Mouse (Mus musculus) hindbrain, postnatal 0 days (tissue): Measurements from ENCODE around the gene St3gal6. TPM values are rescaled to one million over a fixed set of nuclear protein-coding genes. Genes with fewer than 3 reads are reported as not detected.
"Not testable (repeated sequence)": the region's sequence is repeated elsewhere in the genome, so short reads cannot be mapped to it uniquely, and the experiment has no call there.

Experiments
- ATAC-seq: fragments of 200-750 bp; cut with Nextera tagmentation; 2 replicates; pipeline ENCODE4 v1.8.0; 2017; ENCODE audit warnings: mild to moderate bottlenecking, moderate TSS enrichment, moderate library complexity
- DNase-seq: peaks from one replicate; pipeline ENCODE4 v3.0.0-alpha.2; 2015; ENCODE audit warnings: low spot score
- H3K27ac ChIP-seq: fragments of 300-500 bp; sonication (generic); 2 replicates; pipeline ENCODE4 v1.5.1; 2014; ENCODE audit warnings: mild to moderate bottlenecking
- H3K27me3 ChIP-seq: fragments of 300-500 bp; sonication (generic); 2 replicates; pipeline ENCODE4 v1.6.1; 2014; ENCODE audit warnings: low read length, mixed read lengths; ENCODE audit not compliant: insufficient read depth
- H3K36me3 ChIP-seq: fragments of 300-500 bp; sonication (generic); 2 replicates; pipeline ENCODE4 v1.6.1; 2014; ENCODE audit warnings: low read length, mixed read lengths; ENCODE audit not compliant: insufficient read depth
- H3K4me1 ChIP-seq: fragments of 300-500 bp; sonication (generic); 2 replicates; pipeline ENCODE4 v1.6.1; 2014; ENCODE audit warnings: antibody characterized with exemption, low read length, mixed read lengths; ENCODE audit not compliant: insufficient read depth
- H3K4me2 ChIP-seq: fragments of 300-500 bp; sonication (generic); 2 replicates; pipeline ENCODE4 v1.6.1; 2014; ENCODE audit warnings: low read depth, mild to moderate bottlenecking, low read length, moderate library complexity, mixed read lengths
- H3K4me3 ChIP-seq: fragments of 300-500 bp; sonication (generic); 2 replicates; pipeline ENCODE4 v1.5.1; 2014; ENCODE audit warnings: low read length
- H3K9ac ChIP-seq: fragments of 300-500 bp; sonication (generic); replicated peaks from 2 replicates; pipeline ENCODE4 v1.6.1; 2014; ENCODE audit warnings: mild to moderate bottlenecking, low read length, moderate library complexity, mixed read lengths
- H3K9me3 ChIP-seq: fragments of 300-500 bp; sonication (generic); 2 replicates; pipeline ENCODE4 v1.6.1; 2016; ENCODE audit warnings: low read length, mixed read lengths
- CTCF ChIP-seq: IDR thresholded peaks from 2 replicates; pipeline ENCODE4 v1.5.1; 2016; ENCODE audit warnings: antibody characterized with exemption, control low read depth, low read depth
- WGBS: fragments of 180-500 bp; shearing (Covaris S2); extraction: QIAGEN DNeasy Blood & Tissue Kit; methylation state at CpG from one replicate; pipeline ENCODE4 v1.1.7; 2014; 5-methylcytosine and 5-hydroxymethylcytosine counted together
- polyA plus RNA-seq: library from polyadenylated mRNA; unstranded; fragments of >200 nt; fragmentation: Nextera tagmentation; extraction: Ambion mirVana; gene quantifications from 2 replicates; pipeline ENCODE4 v1.2.1, GENCODE M21; 2015
- total RNA-seq: library from RNA; depleted of rRNA; stranded (reverse); fragments of >200 nt; gene quantifications from 2 replicates; pipeline ENCODE4 v1.2.3, GENCODE M21; 2014

St3gal6 gene
- total and polyA plus RNA-seq, 2 experiments from 2014 or later, result 10.8 to 18.5 TPM

- no peak overlapping the region for H3K4me3 ChIP-seq
- no peak overlapping the region for H3K9ac ChIP-seq
- DNase-seq, result no peak
- peaks cover 24% of the 10 kb centered on the region for H3K36me3 ChIP-seq
- H3K27me3 ChIP-seq, result no peaks in the 10 kb centered on the region
- H3K9me3 ChIP-seq, result no peaks in the 10 kb centered on the region
- no peak overlapping the region for H3K27ac ChIP-seq
- WGBS, result 93% methylated on average over 14 of the region's 14 CpGs
- no peaks in the 10 kb centered on the region for H3K4me1 ChIP-seq
- TF ChIP-seq CTCF, result no peak
- H3K4me2 ChIP-seq, result no peak overlapping the region
- no peak for ATAC-seq
These were observed 60.0 kb downstream of the St3gal6 start for GRCm38 (mm10) chr16:58464051-58464450.

GRCm38 (mm10) chr16:58462519-58462918 is 61.5 kb downstream of the St3gal6 start:
- Histone ChIP-seq H3K36me3 (peaks cover 24% of the 10 kb centered on the region), H3K4me3 (no peak overlapping the region), H3K9ac (no peak overlapping the region), H3K4me2 (no peak overlapping the region), H3K4me1 (no peaks in the 10 kb centered on the region), H3K27me3 (no peaks in the 10 kb centered on the region), H3K9me3 (no peaks in the 10 kb centered on the region), H3K27ac (no peak overlapping the region)
- 90% methylated on average over 2 of the region's 2 CpGs for WGBS
- DNase-seq (no peak), ATAC-seq (no peak)
- TF ChIP-seq CTCF, result no peak

GRCm38 (mm10) chr16:58461856-58462518 is 62.1 kb downstream of the St3gal6 start:
- Histone ChIP-seq H3K4me2 (no peak overlapping the region), H3K4me1 (no peaks in the 10 kb centered on the region), H3K36me3 (peaks cover 19% of the 10 kb centered on the region), H3K4me3 (no peak overlapping the region), H3K27ac (no peak overlapping the region), H3K9ac (no peak overlapping the region), H3K27me3 (no peaks in the 10 kb centered on the region), H3K9me3 (no peaks in the 10 kb centered on the region)
- DNase-seq (no peak), ATAC-seq (no peak)
- WGBS, result 91% methylated on average over 2 of the region's 2 CpGs
- peak; percentile 60 for TF ChIP-seq CTCF

- Histone ChIP-seq H3K27ac (no peak overlapping the region), H3K36me3 (peaks cover 16% of the 10 kb centered on the region), H3K9ac (no peak overlapping the region), H3K4me3 (no peak overlapping the region), H3K4me2 (no peak overlapping the region), H3K9me3 (no peaks in the 10 kb centered on the region), H3K4me1 (no peaks in the 10 kb centered on the region), H3K27me3 (no peaks in the 10 kb centered on the region)
- ATAC-seq (no peak), DNase-seq (no peak)
- 89% methylated on average over 10 of the region's 10 CpGs for WGBS
- no peak for TF ChIP-seq CTCF
These were observed 63.7 kb downstream of the St3gal6 start for GRCm38 (mm10) chr16:58460386-58460785.

- 62% methylated on average over 3 of the region's 3 CpGs for WGBS
- peaks cover 12% of the 10 kb centered on the region for H3K36me3 ChIP-seq
- H3K4me2 ChIP-seq, H3K27ac ChIP-seq, ATAC-seq, H3K4me3 ChIP-seq, H3K4me1 ChIP-seq, H3K9me3 ChIP-seq, H3K9ac ChIP-seq, DNase-seq, H3K27me3 ChIP-seq: not testable (repeated sequence)
These were observed 64.1 kb downstream of the St3gal6 start for GRCm38 (mm10) chr16:58459966-58460365.

- ATAC-seq (no peak), DNase-seq (no peak)
- H3K4me3 ChIP-seq, result no peak overlapping the region
- no peaks in the 10 kb centered on the region for H3K27me3 ChIP-seq
- no peak overlapping the region for H3K27ac ChIP-seq
- no peaks in the 10 kb centered on the region for H3K9me3 ChIP-seq
- no peak overlapping the region for H3K9ac ChIP-seq
- WGBS, result 94% methylated on average over 6 of the region's 6 CpGs
- H3K4me1 ChIP-seq, result no peaks in the 10 kb centered on the region
- no peak for TF ChIP-seq CTCF
- H3K4me2 ChIP-seq, result no peak overlapping the region
- peaks cover 7% of the 10 kb centered on the region for H3K36me3 ChIP-seq
These were observed 67.1 kb downstream of the St3gal6 start for GRCm38 (mm10) chr16:58456991-58457390.

- Histone ChIP-seq H3K9me3 (no peaks in the 10 kb centered on the region), H3K27me3 (no peaks in the 10 kb centered on the region), H3K36me3 (peaks cover 7% of the 10 kb centered on the region), H3K27ac (no peak overlapping the region), H3K4me3 (no peak overlapping the region), H3K9ac (no peak overlapping the region), H3K4me2 (no peak overlapping the region), H3K4me1 (no peaks in the 10 kb centered on the region)
- ATAC-seq (no peak), DNase-seq (no peak)
- 88% methylated on average over 5 of the region's 5 CpGs for WGBS
- no peak for TF ChIP-seq CTCF
These were observed 67.6 kb downstream of the St3gal6 start for GRCm38 (mm10) chr16:58456445-58456844.
